Mouse (Mus musculus) ovary, adult 10 weeks (tissue): ENCODE data around the gene Olfr118. TPM values are rescaled to one million over a fixed set of nuclear protein-coding genes. Genes with fewer than 3 reads are reported as not detected.

Experiments
- polyA plus RNA-seq: library from polyadenylated mRNA; stranded (reverse); fragments of 350-450 nt; fragmentation: Illumina TruSeq; extraction: RNeasy Lipid Tissue Mini Kit (QIAGEN cat#74804); gene quantifications from one replicate; pipeline ENCODE4 v1.2.3, GENCODE M21; 2014

Olfr118 gene
- not detected for polyA plus RNA-seq

DNA sequence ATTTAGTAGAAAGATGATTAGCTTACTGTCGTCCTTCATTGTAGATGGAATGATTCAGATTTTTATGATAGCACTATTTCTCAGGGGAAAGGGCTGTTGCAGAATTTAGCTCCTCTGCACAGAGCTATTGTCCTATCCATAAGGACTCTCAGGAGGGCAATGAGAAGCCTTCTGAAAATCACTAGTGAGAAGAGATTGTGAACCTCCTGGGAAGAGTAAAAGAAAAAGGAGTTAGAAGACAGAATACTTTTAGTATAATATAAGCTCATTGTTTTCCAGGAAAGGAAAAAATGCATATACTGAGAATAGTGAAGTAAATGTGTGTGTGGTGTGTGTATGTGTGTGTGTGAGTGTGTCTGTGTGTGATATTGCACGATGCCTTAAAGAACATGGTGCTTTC is at the start of gene Olfr118:
Gene Olfr118, plus strand, starts transcription at position 301 of the 400 bp plus-strand sequence.

DNA sequence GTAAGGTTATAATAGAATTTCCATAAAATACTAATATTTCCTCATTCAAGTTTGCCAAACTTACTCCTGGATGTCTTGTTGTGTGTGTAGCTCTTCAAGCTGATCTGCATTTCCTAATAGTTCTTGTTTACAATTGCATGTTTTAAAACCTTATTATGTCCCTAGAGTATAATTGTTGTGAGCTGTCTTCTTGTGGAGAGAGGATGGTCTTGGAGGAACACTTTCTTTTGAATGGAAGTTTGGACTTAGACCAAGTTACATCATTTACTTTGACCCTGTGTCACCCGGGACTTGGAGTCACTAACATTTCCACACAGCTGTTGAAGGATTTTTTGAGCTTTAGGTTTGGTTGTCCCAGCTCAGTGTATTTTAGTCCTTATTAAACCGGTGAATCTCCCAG is 39.8 kb upstream of the Olfr118 start, which contains the start of the genes Olfr115 and Olfr116:
Gene Olfr115, minus strand, starts transcription at position 101 of the 400 bp plus-strand sequence.
Gene Olfr116, minus strand, starts transcription at position 191 of the 400 bp plus-strand sequence.

GRCm38 (mm10) chr17:37663682-37664081 is 3.1 kb upstream of the Olfr118 start, which contains the start of gene Olfr117:
TSS of gene Olfr117 (minus strand) at chr17:37663782.

DNA sequence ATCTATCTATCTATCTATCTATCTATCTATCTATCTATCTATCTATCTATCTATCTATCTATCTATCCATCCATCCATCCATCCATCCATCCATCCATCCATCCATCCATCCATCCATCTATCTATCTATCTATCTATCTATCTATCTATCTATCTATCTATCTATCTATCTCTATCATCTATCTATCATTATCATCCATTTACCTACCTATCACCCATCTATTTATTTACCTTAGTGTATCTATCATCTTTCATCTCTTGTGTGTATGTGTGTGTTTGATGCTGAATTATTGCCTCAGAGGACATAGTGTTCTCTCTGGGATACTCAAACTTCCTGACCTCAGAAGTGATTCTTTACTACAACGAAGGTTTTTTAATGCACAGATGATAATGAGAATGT is 29.5 kb downstream of the Olfr118 start, which contains the start of gene Olfr119:
Gene Olfr119, plus strand, starts transcription at position 301 of the 400 bp plus-strand sequence.

GRCm38 (mm10) chr17:37721508-37721907 is 54.7 kb downstream of the Olfr118 start, which contains the start of gene Olfr120:
TSS of gene Olfr120 (plus strand) at chr17:37721808.

Other genes with a start within 250 kb of the Olfr118 start
- gene Olfr108, start 221.5 kb upstream of the Olfr118 start, polyA plus RNA-seq, result not detected
- not detected for gene Olfr109, start 208.1 kb upstream of the Olfr118 start, polyA plus RNA-seq
- gene H2-M2, start 183.4 kb upstream of the Olfr118 start, polyA plus RNA-seq, result 1.7 TPM
- not detected for gene Olfr110, start 174.5 kb upstream of the Olfr118 start, polyA plus RNA-seq
- 0.34 TPM for gene Olfr111, start 159.0 kb upstream of the Olfr118 start, polyA plus RNA-seq
- not detected for gene Olfr112, start 97.5 kb upstream of the Olfr118 start, polyA plus RNA-seq
- gene Olfr113, start 89.3 kb upstream of the Olfr118 start, polyA plus RNA-seq, result not detected
- gene Olfr114, start 74.2 kb upstream of the Olfr118 start, polyA plus RNA-seq, result not detected
- not detected for gene Olfr115, start 39.9 kb upstream of the Olfr118 start, polyA plus RNA-seq
- gene Olfr116, start 39.8 kb upstream of the Olfr118 start, polyA plus RNA-seq, result not detected
- gene Olfr117, start 3.2 kb upstream of the Olfr118 start, polyA plus RNA-seq, result not detected
- gene Olfr119, start 29.6 kb downstream of the Olfr118 start, polyA plus RNA-seq, result not detected
- gene Olfr120, start 54.8 kb downstream of the Olfr118 start, polyA plus RNA-seq, result not detected
- gene Olfr121, start 81.9 kb downstream of the Olfr118 start, polyA plus RNA-seq, result not detected
- not detected for gene Olfr122, start 101.6 kb downstream of the Olfr118 start, polyA plus RNA-seq
- not detected for gene Olfr123, start 126.5 kb downstream of the Olfr118 start, polyA plus RNA-seq
- gene Olfr124, start 132.9 kb downstream of the Olfr118 start, polyA plus RNA-seq, result not detected
- not detected for gene Olfr125, start 166.0 kb downstream of the Olfr118 start, polyA plus RNA-seq
- not detected for gene Olfr126, start 180.5 kb downstream of the Olfr118 start, polyA plus RNA-seq
- not detected for gene Olfr127, start 233.4 kb downstream of the Olfr118 start, polyA plus RNA-seq